Mouse (Mus musculus): Measurements from ENCODE around the gene Bsn.

DNA sequence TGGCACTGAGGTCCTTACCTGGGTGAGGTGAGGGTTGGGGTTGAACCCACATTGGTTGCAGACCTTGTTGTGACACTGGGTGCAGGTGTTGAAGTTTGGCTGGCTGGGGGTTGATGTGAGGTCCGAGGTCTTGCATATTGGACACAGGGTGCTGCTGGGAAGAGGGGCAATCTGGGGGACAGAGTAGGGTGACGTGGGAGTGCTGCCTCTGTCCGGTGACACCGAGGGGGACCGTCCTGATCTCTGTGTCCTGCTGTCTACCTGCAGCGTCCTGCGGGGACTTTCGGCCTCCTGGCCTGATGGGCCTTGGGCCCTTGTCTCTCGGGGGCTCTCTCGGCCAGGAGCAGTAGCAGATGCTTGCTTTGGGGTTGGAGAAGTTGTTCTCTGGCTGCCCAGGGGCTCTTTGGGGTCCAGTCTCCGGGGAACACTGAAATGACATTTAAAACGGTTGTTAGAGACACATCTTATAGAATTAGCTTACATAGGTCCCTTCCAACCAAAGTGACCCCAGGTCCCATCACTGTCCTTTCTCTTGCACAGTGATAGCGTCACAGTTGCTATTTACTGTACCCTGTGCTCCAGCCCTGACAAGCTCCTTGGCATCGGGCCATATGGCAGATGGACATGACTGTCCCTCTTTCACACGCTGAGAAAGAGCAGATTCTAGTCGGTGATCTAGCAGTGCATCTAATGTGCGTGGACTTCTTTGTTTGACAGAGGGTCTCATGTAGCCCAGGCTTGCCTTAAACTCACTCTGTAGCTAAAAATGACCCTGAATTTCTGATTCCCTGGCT, 50.8 kb downstream of the Bsn start:
- no peak for TF ChIP-seq GATA1 (IDR thresholded peaks at IDR 0.05; ENCODE audit: borderline replicate concordance, low read length)
- no peak for TF ChIP-seq FLI1 (IDR thresholded peaks at IDR 0.05; ENCODE audit: low read length)
